Mouse (Mus musculus) thymus, adult 2 months (tissue): ENCODE measurements around the gene Manba.

Experiments
- CTCF ChIP-seq: fragments of 200-500 bp; IDR thresholded peaks from 2 replicates; pipeline ENCODE4 v1.5.1; 2012; ENCODE audit warnings: mild to moderate bottlenecking, control low read depth, low read length, moderate library complexity, borderline replicate concordance; ENCODE audit not compliant: control insufficient read depth, poor library complexity, insufficient read depth; ENCODE audit errors: extremely low read depth
- POLR2A ChIP-seq: fragments of 200-500 bp; IDR thresholded peaks from 2 replicates; pipeline ENCODE4 v1.6.1; 2012; ENCODE audit warnings: mild to moderate bottlenecking, low read length, control low read depth, moderate library complexity; ENCODE audit not compliant: control insufficient read depth, poor library complexity, insufficient read depth; ENCODE audit errors: extremely low read depth

DNA sequence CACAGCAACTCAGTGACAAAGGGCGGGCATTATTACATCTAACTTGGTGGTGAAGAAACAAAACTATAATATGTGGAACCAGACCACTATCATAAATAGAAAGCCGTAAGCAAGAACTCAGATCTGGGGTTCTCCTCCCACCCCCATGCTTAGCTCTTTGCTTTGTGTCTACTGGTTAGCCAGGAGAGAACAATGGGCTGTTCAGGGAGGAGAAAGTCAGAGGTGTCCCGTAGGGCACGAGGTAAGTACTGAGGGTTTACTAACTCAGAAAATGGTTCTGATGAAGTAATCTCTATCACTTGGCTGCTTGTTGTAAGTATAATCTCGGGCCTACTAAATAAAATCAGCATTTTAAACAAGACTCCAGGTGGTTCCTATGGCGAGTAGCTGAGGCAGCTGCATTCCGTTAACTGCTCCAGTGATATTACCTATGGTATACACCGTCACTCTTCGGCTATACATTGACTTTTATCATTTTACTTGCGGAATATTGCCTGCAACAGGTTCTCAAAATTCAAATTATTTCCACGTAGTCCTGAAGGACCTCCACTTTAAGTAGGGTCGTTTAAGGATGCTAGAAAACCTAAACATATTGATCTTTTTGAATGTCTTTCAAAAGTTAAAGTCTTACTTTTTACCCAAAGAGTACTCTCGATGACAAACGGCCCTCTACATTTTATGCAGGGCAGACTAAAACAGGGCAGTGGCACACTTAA lies 48.4 kb upstream of the Manba start:
- TF ChIP-seq CTCF, result no peak
- TF ChIP-seq POLR2A, result no peak
